Mouse (Mus musculus) Muller cell, postnatal 12 days (primary cell): ENCODE measurements around the gene Hsf5.

Experiments
- DNase-seq: peaks from one replicate; pipeline ENCODE4 v3.0.0-alpha.2; 2015; ENCODE audit errors: inconsistent ontology term

Hsf5 gene

DNA sequence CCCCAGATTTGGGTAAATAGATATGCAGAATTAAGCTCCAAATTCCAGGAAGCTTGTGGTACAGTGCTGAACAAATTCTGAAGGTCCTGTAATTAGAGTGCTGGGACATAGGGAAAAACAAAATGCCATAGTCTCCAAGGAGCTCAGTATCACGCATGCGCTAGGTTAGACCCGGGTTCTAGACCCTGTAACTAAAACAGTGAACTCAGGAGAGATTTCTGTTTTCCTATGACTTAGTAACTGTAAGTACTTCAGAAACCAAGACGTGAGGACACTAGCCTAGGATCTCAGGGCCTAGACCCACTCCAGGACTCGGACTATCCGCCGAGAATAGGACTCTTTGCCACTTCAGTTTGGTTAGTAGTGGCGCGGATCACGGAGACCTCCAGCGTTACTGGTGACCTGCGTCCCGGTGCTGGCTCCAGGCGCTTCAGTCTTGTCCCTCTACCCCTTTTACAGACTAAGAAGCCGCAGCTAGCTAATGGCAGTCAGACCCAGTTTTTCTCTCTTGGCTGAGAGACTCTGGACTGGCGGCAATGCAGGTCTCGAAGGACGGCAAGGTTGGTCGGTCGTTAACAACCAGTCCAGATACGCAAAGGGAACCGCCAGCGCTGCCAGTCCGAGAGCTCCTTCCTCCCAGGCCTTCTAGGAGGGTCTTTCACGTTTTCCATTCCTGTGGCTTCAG is 26.0 kb upstream of the Hsf5 start:
- DNase-seq = peak; percentile 51

DNA sequence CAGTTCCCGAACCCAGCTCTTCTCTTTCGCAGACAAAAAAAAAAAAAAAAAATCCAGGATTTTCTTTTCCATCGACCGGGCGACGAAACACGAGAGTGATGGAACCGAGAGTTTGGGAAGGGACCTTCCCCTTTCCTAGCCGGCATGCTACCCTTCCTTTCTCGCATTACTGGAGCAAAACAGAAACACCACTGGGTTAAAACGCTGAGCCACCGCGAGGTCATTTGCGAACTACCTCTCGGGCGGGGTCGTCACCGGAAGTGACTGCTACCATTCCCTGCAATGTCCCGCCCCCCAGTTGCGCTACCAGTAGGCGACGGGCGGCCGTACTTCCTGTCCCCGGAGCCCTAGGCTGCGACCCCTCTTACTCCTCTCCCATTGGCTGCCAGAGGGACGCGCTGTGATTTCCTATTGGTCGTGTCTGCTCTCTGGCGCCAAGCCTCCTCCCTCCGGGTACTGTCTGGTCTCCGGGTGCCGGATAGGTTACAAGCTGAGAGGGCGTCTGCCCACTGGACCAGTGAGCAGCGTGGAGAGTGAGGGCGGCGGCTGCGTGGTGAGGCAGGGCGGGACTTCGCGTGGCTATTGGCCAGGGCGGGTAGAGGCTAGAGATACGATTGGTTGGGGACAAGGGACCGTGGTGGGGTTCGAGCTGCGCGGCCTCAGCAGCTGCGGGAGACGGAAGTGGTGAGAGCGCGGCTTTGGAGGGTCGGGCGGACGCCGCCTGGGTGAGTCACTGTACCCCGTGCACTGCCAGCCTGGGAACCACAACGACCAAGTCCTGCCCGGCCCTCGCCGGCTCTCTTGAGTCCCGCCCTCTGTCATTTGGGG is 25.2 kb upstream of the Hsf5 start, which contains the start of gene Mtmr4:
TSS of gene Mtmr4 (plus strand) at position 637 of the 828 bp plus-strand sequence.
- DNase-seq = peak; percentile 100

DNA sequence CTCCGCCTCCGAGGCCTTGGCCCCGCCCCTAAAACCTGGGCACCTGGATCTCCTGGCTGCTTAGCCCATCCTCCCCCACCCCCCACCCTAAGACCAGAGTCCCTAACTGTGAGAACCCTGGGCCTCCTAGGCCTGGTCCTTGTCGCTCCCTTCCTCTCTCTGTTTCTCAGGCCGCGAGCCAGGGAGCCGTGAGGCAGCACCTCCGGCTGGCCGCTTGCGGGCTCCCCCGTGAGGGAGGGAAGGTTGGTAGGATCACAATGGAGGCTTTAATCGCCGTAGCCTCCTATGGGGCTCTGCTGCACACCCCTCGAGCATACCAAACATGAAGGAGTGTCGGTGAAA is 24.6 kb upstream of the Hsf5 start:
- no peak for DNase-seq

DNA sequence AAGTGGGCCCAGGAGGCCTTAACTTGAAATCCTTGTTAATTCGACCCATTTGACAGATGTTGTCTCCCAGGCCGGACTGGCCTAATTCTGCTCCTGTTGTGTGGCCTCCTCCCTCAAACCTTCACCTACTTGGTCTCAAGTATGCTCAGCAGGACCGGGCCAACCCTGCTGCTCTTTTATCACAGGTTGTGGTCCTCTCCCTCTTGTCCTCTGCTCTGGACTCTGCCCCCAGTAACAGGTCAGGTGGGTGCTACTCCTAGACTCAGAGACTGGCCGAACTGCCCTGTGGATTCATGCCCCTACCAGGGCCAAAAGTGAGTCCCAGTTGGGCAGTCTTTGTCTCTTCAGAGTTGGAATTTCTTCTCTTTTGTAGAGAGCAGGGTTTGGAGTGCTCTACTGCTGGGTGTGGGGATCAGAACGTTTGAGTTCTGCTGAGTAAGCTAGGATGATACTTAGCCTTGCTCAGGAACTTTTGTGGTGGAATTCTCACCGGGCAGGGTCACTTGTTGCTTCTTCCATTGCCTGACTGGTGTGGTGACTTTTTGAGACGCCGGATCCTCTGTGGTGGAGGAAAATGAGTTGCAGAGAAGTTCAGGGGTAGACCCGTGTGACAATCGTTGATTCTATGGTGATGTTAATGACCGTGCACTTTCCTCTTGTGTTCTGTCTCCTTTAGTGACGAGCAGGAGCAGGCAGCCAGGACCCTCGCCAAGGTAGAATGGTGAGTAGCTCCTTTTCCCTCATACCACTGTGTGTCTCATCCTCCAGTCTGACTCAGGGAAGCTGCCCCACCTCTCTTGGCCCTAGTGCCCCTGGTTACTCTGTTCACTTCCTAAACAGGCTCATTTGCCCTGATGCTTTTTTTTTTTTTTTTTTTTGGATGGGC is 24.0 kb upstream of the Hsf5 start:
- no peak for DNase-seq

DNA sequence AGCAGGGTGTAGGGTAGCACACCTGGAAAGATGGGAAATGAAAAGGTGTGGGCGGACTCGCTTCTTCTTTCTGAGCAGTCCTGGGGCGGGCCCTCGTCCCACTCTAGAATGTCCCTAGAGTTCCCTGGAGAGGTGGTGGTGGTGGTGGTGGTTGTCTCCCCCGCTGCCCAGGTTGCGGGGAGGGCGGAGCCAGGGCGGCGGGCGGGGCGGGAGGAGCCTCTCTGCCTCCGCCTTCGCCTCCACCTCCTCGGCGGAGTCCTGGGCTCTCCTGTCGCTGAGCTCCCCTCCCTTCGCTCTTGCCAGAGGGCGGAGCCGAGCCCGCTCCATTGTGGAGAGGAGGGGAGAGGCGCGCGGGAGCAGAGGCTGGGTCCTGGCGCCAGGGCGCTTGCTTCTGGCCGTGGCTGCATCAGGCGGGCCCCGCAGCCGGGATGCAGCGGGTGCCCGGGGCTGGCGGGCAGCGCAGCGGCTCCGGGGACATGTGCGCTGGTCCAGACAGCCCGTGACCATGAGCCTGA is 21.6 kb upstream of the Hsf5 start:
- DNase-seq = peak; percentile 94

DNA sequence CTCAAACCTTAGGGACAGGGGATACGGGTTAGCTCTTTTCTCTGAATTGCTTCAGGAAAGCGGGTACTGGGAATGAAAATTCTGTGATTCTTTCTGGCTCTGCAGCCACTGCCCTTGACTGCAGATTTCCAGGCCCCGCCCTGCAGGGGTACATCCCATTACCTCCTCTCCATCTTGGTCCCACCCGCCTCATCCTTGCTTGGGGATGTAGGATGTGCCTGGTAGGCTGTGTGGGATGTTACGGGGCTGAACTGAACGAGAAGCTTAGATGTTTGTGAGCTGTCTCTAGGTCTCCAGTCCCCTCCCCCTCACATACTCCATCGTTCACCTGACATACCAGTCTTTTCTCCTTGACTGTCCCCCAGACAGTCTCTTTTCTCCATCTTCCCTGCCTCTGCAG is 21.0 kb upstream of the Hsf5 start:
- DNase-seq = no peak

DNA sequence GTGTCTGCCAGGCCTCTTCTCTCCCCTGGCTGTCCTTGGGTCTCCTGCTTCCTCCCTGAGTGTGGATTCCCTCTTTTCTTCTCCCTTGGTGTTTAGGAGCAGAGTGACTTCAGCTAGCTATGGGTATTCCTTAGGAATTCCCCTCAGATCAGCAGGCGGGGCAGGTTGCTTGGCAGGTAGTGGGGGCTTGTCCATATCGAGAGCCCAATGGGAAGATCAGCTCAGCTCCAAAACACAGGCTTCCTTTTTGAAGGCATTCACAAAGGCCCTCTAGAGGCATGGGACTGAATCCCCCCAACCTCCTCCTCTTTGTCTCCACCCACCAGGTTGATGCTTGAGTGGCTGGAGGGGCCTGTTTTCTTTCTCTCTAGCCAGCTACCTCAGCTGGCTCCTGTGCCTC is 20.5 kb upstream of the Hsf5 start:
- no peak for DNase-seq

DNA sequence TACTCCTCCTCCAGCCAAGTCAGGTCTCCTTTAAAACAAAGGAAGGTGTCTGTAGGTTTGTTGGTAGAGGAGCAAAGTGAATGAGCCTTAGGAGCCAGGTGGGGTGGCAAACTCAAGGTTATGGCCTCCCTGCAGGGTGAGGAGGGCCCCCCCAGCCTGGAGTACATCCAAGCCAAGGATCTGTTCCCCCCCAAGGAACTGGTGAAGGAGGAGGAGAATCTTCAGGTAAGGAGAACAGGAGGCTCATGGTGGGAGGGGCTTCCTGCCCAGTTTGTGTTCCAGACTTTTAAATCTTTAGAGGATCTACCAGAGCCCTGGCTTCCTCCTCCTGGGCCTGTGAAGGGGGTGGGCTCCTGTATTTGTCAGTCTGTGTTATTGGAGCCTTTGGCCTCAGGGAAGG is 19.9 kb upstream of the Hsf5 start:
- DNase-seq = no peak

DNA sequence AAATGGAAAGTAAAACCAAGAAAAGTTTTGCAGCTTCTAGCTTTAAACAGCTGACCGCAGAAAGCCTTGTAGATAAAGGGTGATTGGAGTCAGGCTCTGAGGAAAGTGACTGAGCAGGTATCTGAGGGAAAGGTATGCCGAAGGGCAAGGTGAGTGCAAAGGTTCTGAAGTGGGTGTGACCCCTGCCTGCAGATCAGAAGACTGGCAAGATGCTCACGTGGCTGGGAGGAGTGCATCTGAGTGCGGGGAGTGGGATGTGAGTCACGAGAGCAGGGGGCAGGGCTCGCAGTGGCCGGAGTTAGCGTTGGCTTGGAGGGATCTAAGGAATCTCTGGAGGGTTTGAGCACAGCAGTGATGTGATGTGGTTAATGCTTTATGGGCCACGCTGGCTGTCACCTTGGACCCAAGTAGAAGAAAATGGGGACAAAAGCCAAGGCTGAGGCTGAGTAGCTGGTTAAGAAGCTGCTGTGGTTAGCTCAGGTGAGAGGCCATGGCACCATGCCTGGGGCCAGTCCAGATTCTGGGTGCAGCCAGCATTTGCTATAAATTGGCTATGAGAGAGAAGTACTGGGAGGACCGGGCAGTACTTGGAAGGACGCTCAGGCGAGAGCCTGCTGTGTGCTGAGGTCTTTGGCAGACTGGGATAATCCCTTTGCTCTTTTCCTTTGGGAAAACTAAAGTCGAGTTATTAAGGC is 17.4 kb upstream of the Hsf5 start:
- DNase-seq = no peak

DNA sequence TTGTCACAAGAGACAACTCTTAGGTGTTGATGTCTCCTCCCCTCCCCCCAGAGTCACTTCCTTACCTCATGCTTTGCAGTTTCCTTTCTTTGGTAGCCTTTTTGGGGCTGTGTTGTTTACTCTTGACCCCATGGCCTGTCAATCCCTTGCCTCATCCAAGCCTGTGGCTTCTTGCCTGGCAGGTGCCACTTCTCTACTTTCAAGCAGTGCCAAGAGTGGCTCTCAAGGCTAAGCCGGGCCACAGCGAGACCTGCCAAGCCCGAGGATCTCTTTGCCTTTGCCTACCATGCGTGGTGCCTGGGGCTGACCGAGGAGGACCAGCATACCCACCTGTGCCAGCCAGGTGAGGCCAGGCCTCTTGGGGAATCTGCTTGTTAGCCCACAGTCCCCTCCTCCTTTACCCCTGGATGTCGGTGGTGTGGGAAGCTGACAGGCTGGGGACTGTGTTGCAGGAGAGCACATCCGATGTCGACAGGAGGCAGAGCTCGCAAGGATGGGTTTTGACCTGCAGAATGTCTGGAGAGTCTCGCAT is 16.6 kb upstream of the Hsf5 start:
- DNase-seq = no peak

DNA sequence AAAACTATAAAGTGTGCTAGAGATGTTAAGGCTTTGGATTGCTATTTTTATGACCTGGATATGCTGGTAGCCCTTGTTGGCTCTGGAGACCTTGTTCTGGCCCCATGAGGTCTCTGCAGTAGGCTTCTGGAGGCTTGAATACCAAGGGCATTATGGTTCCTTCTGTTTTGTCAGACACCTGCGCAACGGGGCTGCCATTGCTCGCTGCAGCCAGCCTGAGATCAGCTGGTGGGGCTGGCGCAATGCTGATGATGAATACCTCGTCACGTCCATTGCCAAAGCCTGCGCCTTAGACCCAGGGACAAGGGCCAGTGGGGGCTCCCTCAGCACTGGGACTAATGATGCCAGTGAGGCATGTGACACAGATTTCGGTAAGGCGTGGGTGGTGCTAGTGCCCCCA is 14.7 kb upstream of the Hsf5 start:
- no peak for DNase-seq

DNA sequence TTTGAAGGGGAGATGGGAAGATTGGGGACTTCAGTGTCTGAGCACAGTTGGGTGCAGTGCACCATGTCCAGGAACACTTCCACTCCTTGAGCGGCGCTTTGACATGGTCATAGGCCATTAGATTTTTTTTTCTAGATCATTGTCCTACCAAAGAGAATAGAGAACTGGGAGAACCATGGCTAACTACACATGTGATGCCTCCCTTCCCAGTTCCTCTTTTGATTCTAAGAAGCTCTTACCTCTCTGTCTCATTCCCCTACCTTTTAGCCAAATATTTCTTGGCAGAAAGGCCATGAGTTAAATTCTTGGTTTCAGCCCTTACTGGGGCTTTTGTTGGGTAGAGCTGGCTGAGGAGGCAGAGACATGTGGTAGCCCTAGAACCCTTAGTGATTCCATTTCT is 13.4 kb upstream of the Hsf5 start:
- no peak for DNase-seq

DNA sequence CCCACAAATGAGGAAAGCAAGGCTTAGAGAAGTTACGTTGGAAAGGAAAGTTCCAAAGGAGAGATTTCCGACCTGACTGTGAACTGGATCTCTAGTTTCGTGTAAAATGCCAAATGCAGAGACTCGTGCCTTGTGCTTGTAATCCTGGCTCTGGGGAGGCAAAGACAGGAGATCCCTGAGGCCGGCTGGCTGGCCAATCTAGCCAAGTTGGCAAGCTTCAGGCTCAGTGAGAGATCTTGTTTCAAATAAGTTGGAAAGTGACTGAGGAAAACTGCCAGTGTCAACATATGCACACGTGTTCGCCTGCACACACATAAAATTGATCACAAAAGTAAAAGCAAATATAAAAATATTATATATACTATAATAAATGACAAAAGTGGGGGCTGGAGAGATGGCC is 7.7 kb upstream of the Hsf5 start:
- DNase-seq = no peak

DNA sequence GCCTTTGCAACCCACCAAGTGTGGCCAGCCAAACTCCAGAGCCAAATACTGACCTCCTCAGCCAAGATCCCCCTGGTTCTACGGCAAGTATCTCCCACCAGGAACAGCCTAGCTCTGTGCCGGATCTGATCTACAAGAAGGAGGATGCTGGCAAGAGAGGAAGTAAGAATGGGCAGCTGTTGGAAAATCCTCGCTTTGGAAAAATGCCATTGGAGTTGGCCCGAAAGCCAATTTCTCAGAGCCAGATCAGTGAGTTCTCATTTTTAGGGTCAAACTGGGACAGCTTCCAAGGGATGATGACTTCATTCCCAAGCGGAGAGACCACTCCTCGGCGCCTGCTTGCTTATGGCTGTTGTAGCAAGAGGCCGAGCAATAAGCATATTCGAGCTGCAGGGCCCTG is 5.4 kb upstream of the Hsf5 start:
- DNase-seq = no peak

DNA sequence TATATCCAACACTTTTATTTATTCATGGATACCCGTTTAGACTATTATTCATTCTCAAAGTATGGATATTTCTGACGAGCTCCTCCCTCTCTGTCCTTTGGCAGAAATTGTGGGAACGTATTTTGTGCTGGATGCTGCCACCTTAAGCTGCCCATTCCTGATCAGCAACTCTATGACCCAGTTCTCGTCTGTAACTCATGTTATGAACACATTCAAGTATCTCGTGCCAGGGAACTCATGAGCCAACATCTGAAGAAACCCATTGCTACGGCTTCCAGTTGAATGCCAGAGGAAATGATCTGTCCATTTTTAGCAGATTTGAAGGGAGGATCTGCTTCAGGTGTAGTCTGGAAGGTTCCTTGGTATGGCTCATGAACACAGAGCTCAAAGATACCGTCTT is 3.0 kb upstream of the Hsf5 start:
- no peak for DNase-seq

DNA sequence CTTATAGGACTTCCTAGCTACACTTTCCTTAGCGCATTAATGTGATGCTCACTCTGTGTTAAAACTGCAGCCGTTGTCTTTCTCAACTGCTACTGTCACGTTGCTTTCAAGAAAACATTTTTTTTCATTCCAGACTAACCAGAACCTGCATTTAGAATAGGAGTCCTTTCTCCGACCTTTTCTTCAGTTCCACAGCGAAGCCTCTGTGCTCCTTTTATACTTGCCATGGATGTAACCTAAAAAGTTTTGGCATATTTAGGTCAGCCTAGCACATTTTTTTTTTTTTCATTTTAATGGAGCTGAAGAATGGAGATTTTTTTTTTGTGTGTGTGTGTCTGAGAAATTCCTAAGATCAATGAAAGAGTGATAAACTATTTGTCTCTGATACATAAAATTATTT is 1.4 kb upstream of the Hsf5 start:
- peak; percentile 53 for DNase-seq

DNA sequence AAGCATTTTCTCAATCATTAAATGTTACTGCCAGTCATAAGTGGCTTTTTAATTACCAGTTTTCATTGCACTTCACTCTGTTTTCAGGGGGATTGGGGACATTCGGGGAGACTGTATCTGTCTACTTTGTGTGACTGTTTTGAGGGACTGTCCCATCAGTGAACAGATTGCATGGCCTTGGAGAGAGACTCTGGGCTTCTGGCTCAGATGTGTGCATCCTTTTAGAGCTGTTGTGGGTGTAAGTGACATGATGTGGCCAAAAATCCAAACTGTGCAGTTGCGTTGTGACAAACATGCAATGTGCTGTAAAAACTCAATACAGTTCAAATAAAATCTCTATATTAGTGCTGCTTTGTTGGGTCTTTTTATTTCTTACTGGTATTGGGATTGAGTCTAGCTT is 1.0 kb upstream of the Hsf5 start:
- DNase-seq = peak; percentile 19

DNA sequence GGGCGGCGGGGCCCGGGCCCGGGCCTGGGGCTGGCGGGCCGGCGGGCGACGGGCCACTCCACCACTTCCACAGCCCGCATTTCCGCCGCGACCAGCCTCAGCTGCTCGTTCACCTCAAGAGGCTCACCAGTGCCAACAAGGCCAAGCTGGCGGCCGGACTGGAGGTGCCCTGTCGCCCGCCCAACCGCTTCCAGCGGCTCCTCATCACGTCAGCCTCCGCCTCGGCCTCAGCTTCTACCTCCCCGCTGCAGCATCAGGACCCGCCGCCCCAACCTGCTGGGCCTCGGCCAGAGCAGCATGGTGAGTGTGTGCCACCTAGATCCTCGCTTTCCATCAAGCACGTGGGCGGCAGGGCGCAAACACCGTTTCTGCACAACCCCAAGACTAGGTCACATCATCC is 642 bp downstream of the Hsf5 start:
- no peak for DNase-seq

DNA sequence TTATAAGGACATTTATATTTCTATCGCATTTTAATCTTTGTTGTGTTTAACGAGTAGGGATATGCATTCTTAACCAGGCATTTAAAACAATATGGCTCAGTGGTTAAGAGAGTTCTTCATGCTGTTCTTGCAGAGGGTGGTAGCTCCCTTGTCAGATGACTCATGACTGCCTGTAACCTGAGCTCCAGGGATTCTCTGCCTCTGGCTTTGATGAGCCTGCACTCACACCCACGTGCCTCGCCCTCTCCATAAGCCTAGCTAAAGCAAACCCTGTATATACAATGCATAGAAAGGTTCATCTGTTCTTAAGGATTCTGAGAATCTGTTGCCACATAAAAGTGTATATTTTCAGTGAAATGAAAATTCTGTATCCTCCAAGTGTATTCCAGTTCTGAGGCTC is 6.2 kb downstream of the Hsf5 start:
- no peak for DNase-seq

DNA sequence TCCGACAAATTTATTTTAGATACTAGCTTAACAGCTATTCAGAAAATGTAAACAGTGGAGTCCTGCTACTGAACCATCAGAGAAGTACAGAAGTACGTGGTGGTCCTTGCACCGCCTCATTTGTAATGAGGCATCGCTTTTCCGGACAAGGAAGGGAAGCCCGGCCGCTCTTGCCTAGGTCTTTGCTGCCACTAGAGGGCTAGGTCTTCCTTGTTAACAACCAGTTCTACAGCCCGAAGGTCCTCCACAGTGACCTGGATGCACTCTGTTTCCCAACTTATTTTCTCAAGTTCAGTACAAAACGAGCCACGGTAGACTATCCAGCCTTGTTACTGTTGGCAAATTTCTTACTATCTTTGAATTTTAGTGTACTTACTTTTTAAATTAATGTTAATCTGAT is 12.9 kb downstream of the Hsf5 start:
- DNase-seq = peak; percentile 27

DNA sequence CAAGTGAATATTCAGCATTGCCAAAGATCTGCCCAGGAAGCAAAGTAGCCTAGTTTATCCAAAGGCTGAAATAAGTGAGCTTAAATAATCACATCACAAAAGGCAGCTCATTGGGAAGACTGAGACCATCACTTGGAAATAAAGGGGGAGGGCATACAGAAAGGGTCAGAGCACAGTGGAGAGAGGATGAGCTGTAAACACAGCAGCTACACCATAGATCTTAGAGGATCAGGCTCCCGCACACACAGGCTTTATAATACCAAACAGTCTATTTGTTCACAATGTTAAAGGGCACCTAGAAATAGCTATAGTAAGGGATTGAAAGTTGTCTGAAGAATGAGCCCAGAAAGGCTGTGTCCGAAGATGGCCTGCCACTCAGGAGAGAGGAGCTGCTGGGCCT is 21.8 kb downstream of the Hsf5 start:
- no peak for DNase-seq
